Mouse (Mus musculus) neural tube, embryonic 11.5 days (tissue): ENCODE data around the gene Myo10. TPM values are rescaled to one million over a fixed set of nuclear protein-coding genes. Genes with fewer than 3 reads are reported as not detected.

Experiments used
- ATAC-seq: fragments of 200-750 bp; cut with Nextera tagmentation; 2 replicates; pipeline ENCODE4 v1.8.0; 2017; ENCODE audit warnings: moderate number of reproducible peaks, mild to moderate bottlenecking, moderate TSS enrichment, moderate library complexity; ENCODE audit not compliant: insufficient read depth, low FRiP score, low TSS enrichment
- DNase-seq: peaks from one replicate; pipeline ENCODE4 v3.0.0-alpha.2; 2015; ENCODE audit warnings: low spot score
- H3K27ac ChIP-seq: fragments of 300-500 bp; sonication (generic); 2 replicates; pipeline ENCODE4 v1.5.1; 2014; ENCODE audit warnings: low read depth, mild to moderate bottlenecking, low read length
- H3K27me3 ChIP-seq: fragments of 300-500 bp; sonication (generic); 2 replicates; pipeline ENCODE4 v1.6.1; 2014; ENCODE audit warnings: mild to moderate bottlenecking, low read length, mixed read lengths; ENCODE audit not compliant: control insufficient read depth, insufficient read depth
- H3K36me3 ChIP-seq: fragments of 300-500 bp; sonication (generic); 2 replicates; pipeline ENCODE4 v1.6.1; 2014; ENCODE audit warnings: mild to moderate bottlenecking, low read length, moderate library complexity, mixed read lengths; ENCODE audit not compliant: control insufficient read depth, insufficient read depth
- H3K4me1 ChIP-seq: fragments of 300-500 bp; sonication (generic); 2 replicates; pipeline ENCODE4 v1.6.1; 2014; ENCODE audit warnings: low read length, mixed read lengths; ENCODE audit not compliant: control insufficient read depth, insufficient read depth
- H3K4me2 ChIP-seq: fragments of 300-500 bp; sonication (generic); 2 replicates; pipeline ENCODE4 v1.6.1; 2014; ENCODE audit warnings: low read depth, mild to moderate bottlenecking, moderate library complexity
- H3K4me3 ChIP-seq: fragments of 300-500 bp; sonication (generic); 2 replicates; pipeline ENCODE4 v1.5.1; 2014; ENCODE audit warnings: low read depth, low read length
- H3K9ac ChIP-seq: fragments of 300-500 bp; sonication (generic); 2 replicates; pipeline ENCODE4 v1.6.1; 2014; ENCODE audit warnings: mild to moderate bottlenecking, low read length
- H3K9me3 ChIP-seq: fragments of 300-500 bp; sonication (generic); 2 replicates; pipeline ENCODE4 v1.6.1; 2016; ENCODE audit warnings: low read length; ENCODE audit not compliant: control insufficient read depth
- WGBS: fragments of 180-500 bp; shearing (Covaris S2); extraction: QIAGEN DNeasy Blood & Tissue Kit; methylation state at CpG from one replicate; pipeline ENCODE4 v1.1.7; 2014; 5-methylcytosine and 5-hydroxymethylcytosine counted together
- polyA plus RNA-seq: library from polyadenylated mRNA; unstranded; fragments of >200 nt; fragmentation: Nextera tagmentation; extraction: Ambion mirVana; gene quantifications from 2 replicates; pipeline ENCODE4 v1.2.1, GENCODE M21; 2014

Myo10 gene
- polyA plus RNA-seq, 1 experiment from 2014 or later, result 40.5 TPM

- Histone ChIP-seq H3K9me3 (no peaks in the 10 kb centered on the region), H3K9ac (no peak overlapping the region), H3K27ac (no peak overlapping the region), H3K4me1 (no peaks in the 10 kb centered on the region), H3K36me3 (no peaks in the 10 kb centered on the region), H3K27me3 (no peaks in the 10 kb centered on the region), H3K4me3 (no peak overlapping the region), H3K4me2 (no peak overlapping the region)
- DNase-seq, result no peak
- 89% methylated on average over 7 of the region's 7 CpGs for WGBS
- no peak for ATAC-seq
Measured at GRCm38 (mm10) chr15:25861900-25862299, 239.6 kb downstream of the Myo10 start.

Other genes with a start within 250 kb of the Myo10 start
- gene Basp1, start 208.8 kb upstream of the Myo10 start, polyA plus RNA-seq, result 201 and 207 TPM in 2 replicates
- gene Retreg1, start 220.7 kb downstream of the Myo10 start, polyA plus RNA-seq, result 5.6 TPM in 2 replicates